In the genomic region with DNA sequence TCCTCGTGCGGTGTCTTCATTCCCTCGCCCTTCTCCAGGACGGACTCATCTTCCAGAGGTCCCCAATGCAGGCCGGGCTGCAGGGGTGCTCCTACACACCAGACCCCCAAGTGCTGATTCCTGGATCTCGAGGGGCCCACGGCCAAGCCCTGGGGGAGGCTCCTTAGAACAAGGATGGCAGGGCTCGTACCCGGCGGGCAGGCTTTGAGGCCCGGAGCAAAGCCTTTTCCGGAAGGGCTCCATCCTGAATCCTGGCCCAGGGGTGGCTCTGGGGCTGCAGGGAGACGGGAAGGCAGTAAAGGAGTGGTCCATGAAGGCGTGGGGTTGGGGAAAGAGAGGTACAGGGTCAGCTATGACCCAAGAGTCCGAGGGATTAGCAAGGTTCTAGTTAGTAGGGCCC, we compare ENCODE assay signal across 8 mouse cellular contexts. TPM values are rescaled to one million over a fixed set of nuclear protein-coding genes. Genes with fewer than 3 reads are reported as not detected.
DNase-seq lines count a peak whose midpoint lies in the region; ATAC-seq and TF ChIP-seq lines count a peak whose summit lies in the region.

No protein-coding gene starts in this region.

- intact Hi-C loops in heart, postnatal 25 days (cut with DNase I) = no loop called here

- H3K27ac ChIP-seq in heart, embryonic 12.5 days (ENCODE audit: poor library complexity, severe bottlenecking) = peak overlapping the region; percentile 59
- peak overlapping the region; percentile 29 for H3K27ac ChIP-seq in ES-E14 (ENCODE audit: insufficient read depth, low read depth, low read length, poor library complexity, severe bottlenecking)
- peak overlapping the region; percentile 54; the same call in 1 of the 2 replicates for H3K27ac ChIP-seq in forebrain, embryonic 12.5 days
- peak overlapping the region; percentile 78 for H3K27ac ChIP-seq in liver, embryonic 11.5 days (ENCODE audit: low read depth, low read length)

- H3K4me1 ChIP-seq in heart, embryonic 12.5 days (replicated peaks) = peaks cover 42% of the 10 kb centered on the region
- no peaks in the 10 kb centered on the region; a peak in 1 of 4 replicates for H3K4me1 ChIP-seq in ES-E14 (ENCODE audit: control insufficient read depth in 2 of 2, insufficient read depth in 2 of 2, low read length in 2 of 2, poor library complexity in 1 of 2)
- peaks cover 33% of the 10 kb centered on the region for H3K4me1 ChIP-seq in forebrain, embryonic 12.5 days
- peaks cover 14% of the 10 kb centered on the region for H3K4me1 ChIP-seq in liver, embryonic 11.5 days (replicated peaks; ENCODE audit: control insufficient read depth, insufficient read depth, low read length)

- WGBS in heart, embryonic 12.5 days = 1% methylated on average over 15 of the region's 15 CpGs
- WGBS in forebrain, embryonic 12.5 days = 4% methylated on average over 15 of the region's 15 CpGs
- WGBS in liver, embryonic 11.5 days = 4% methylated on average over 15 of the region's 15 CpGs

- ATAC-seq in heart, embryonic 12.5 days (ENCODE audit: insufficient number of reproducible peaks, low FRiP score) = no peak
- no peak for ATAC-seq in forebrain, embryonic 12.5 days (ENCODE audit: low FRiP score)
- 0 out of 2 replicates have a peak, but pooled peaks have one; percentile 2 for ATAC-seq in liver, embryonic 11.5 days (replicated peaks; ENCODE audit: low FRiP score)

- H3K4me2 ChIP-seq in heart, embryonic 12.5 days = peak overlapping the region; percentile 94
- peak overlapping the region; percentile 96 for H3K4me2 ChIP-seq in forebrain, embryonic 12.5 days
- peak overlapping the region; percentile 97 for H3K4me2 ChIP-seq in liver, embryonic 11.5 days

- peaks cover 48% of the 10 kb centered on the region for H3K36me3 ChIP-seq in heart, embryonic 12.5 days
- peaks cover 32% of the 10 kb centered on the region for H3K36me3 ChIP-seq in ES-E14 (ENCODE audit: control insufficient read depth, insufficient read depth, low read length, poor library complexity, severe bottlenecking)
- peaks cover 44% of the 10 kb centered on the region for H3K36me3 ChIP-seq in forebrain, embryonic 12.5 days (replicated peaks)
- H3K36me3 ChIP-seq in liver, embryonic 11.5 days (ENCODE audit: control insufficient read depth, insufficient read depth, low read length) = peaks cover 40% of the 10 kb centered on the region

- H3K9ac ChIP-seq in heart, embryonic 12.5 days = peak overlapping the region; percentile 95
- H3K9ac ChIP-seq in ES-E14 (ENCODE audit: insufficient read depth, low read depth, low read length, poor library complexity, severe bottlenecking) = peak overlapping the region; percentile 96
- peak overlapping the region; percentile 95 for H3K9ac ChIP-seq in forebrain, embryonic 12.5 days
- peak overlapping the region; percentile 88 for H3K9ac ChIP-seq in liver, embryonic 11.5 days (ENCODE audit: low read depth, low read length)

- no peaks in the 10 kb centered on the region for H3K9me3 ChIP-seq in heart, embryonic 12.5 days (replicated peaks)
- H3K9me3 ChIP-seq in ES-E14 (ENCODE audit: control insufficient read depth, insufficient read depth, low read depth, low read length) = no peaks in the 10 kb centered on the region
- no peaks in the 10 kb centered on the region for H3K9me3 ChIP-seq in forebrain, embryonic 12.5 days
- no peaks in the 10 kb centered on the region for H3K9me3 ChIP-seq in liver, embryonic 11.5 days (ENCODE audit: control insufficient read depth, low read length)

- DNase-seq in heart, postnatal 25 days (ENCODE audit: low spot score) = no peak
- no peak for DNase-seq in ES-E14 (ENCODE audit: low read depth, low spot score)
- peak; percentile 46 for DNase-seq in liver, embryonic 11.5 days (ENCODE audit: low spot score)
- DNase-seq in frontal cortex, postnatal 10 days (ENCODE audit: low spot score in 2 of 2) = no peak
- DNase-seq in adrenal gland, adult 2 months = no peak
- DNase-seq in left cerebral cortex, adult 18-20 months (ENCODE audit: low spot score in 2 of 2) = no peak

- no peaks in the 10 kb centered on the region for H3K27me3 ChIP-seq in heart, embryonic 12.5 days (replicated peaks)
- no peaks in the 10 kb centered on the region for H3K27me3 ChIP-seq in forebrain, embryonic 12.5 days
- H3K27me3 ChIP-seq in liver, embryonic 11.5 days (replicated peaks; ENCODE audit: control insufficient read depth, insufficient read depth, low read length) = no peaks in the 10 kb centered on the region

- H3K4me3 ChIP-seq in heart, embryonic 12.5 days = peak overlapping the region; percentile 86
- peak overlapping the region; percentile 84 to 89 for H3K4me3 ChIP-seq in ES-E14 (ENCODE audit: insufficient read depth in 1 of 2, low read depth in 1 of 2, low read length in 2 of 2, poor library complexity in 1 of 2, severe bottlenecking in 1 of 2)
- peak overlapping the region; percentile 82 for H3K4me3 ChIP-seq in forebrain, embryonic 12.5 days (replicated peaks)
- peak overlapping the region; percentile 86 for H3K4me3 ChIP-seq in liver, embryonic 11.5 days (ENCODE audit: low read depth, low read length)

- in situ Hi-C loops in ES-E14 (cut with MboI; ENCODE audit: low sequenced_read_pairs in 2 of 2, unreplicated experiment in 2 of 2) = no loop called here

TF ChIP-seq in ES-E14, 5 proteins besides CTCF, POLR2A, EP300 and RAD21:
- TF ChIP-seq MAFK (IDR thresholded peaks at IDR 0.05; ENCODE audit: insufficient read depth, low read depth, low read length) (no peak), ZC3H11A (IDR thresholded peaks at IDR 0.05; ENCODE audit: borderline replicate concordance, low read depth, low read length) (no peak), CHD2 (IDR thresholded peaks at IDR 0.05; ENCODE audit: low read depth, low read length) (no peak), HCFC1 (IDR thresholded peaks at IDR 0.05; ENCODE audit: borderline replicate concordance, insufficient read depth, low read length) (no peak), ZNF384 (IDR thresholded peaks at IDR 0.05; ENCODE audit: low read depth, low read length) (no peak)

RNA-seq across cellular contexts. Expression of a gene that starts 0.4 kb away (rescaled TPM):
- 6.1 and 6.9 TPM in 2 replicates for polyA plus RNA-seq in heart, embryonic 12.5 days (2016; fragmentation: Nextera tagmentation; extraction: Ambion mirVana)
- total RNA-seq in heart, postnatal 25 days (2021) = 1 to 10 TPM; 5.2 to 5.7 TPM
- 21.2 and 28.8 TPM in 2 replicates for total RNA-seq in ES-E14 (2012; rRNA removed)
- polyA plus RNA-seq in forebrain, embryonic 12.5 days (2016; fragmentation: Nextera tagmentation; extraction: Ambion mirVana) = 8.9 and 12.6 TPM in 2 replicates
- polyA plus RNA-seq in liver, embryonic 11.5 days (2014; fragmentation: Nextera tagmentation; extraction: Ambion mirVana) = 5.1 and 5.4 TPM in 2 replicates
- 1 to 10 TPM; 8.0 to 9.6 TPM for total RNA-seq in adrenal gland, adult 2 months (2021)
- polyA plus RNA-seq in adrenal gland, adult 2 months (2012; rRNA removed) = 18.9 and 20.5 TPM in 2 replicates
- 10 to 100 TPM; 10.2 to 11.4 TPM for total RNA-seq in left cerebral cortex, adult 18-20 months (2021)

RNA-seq across cellular contexts. Expression of a gene that starts 0.5 kb away (rescaled TPM):
- polyA plus RNA-seq in heart, embryonic 12.5 days (2016; fragmentation: Nextera tagmentation; extraction: Ambion mirVana) = 168 and 169 TPM in 2 replicates
- total RNA-seq in heart, postnatal 25 days (2021) = 10 to 100 TPM; 24.7 to 27.7 TPM
- total RNA-seq in ES-E14 (2012; rRNA removed) = 28.9 and 49.3 TPM in 2 replicates
- polyA plus RNA-seq in forebrain, embryonic 12.5 days (2016; fragmentation: Nextera tagmentation; extraction: Ambion mirVana) = 71.0 and 76.1 TPM in 2 replicates
- polyA plus RNA-seq in liver, embryonic 11.5 days (2014; fragmentation: Nextera tagmentation; extraction: Ambion mirVana) = 99.2 and 100 TPM in 2 replicates
- total RNA-seq in adrenal gland, adult 2 months (2021) = 10 to 100 TPM; 64.4 to 65.4 TPM
- 52.9 and 65.8 TPM in 2 replicates for polyA plus RNA-seq in adrenal gland, adult 2 months (2012; rRNA removed)
- total RNA-seq in left cerebral cortex, adult 18-20 months (2021) = 10 to 100 TPM; 67.0 to 67.9 TPM

RNA-seq across cellular contexts. Expression of a gene that starts 12.9 kb away (rescaled TPM):
- 0.60 and 2.2 TPM in 2 replicates for polyA plus RNA-seq in heart, embryonic 12.5 days (2016; fragmentation: Nextera tagmentation; extraction: Ambion mirVana)
- not detected for total RNA-seq in heart, postnatal 25 days (2021)
- total RNA-seq in ES-E14 (2012; rRNA removed) = 1.4 and 2.0 TPM in 2 replicates
- polyA plus RNA-seq in forebrain, embryonic 12.5 days (2016; fragmentation: Nextera tagmentation; extraction: Ambion mirVana) = 0.09 TPM in 1 of 2 replicates, not detected in the other
- polyA plus RNA-seq in liver, embryonic 11.5 days (2014; fragmentation: Nextera tagmentation; extraction: Ambion mirVana) = 124 and 136 TPM in 2 replicates
- total RNA-seq in adrenal gland, adult 2 months (2021) = 1 to 10 TPM in 1 of 2 experiments, under 1 TPM in 1; 0.38 to 2.9 TPM
- 1.2 TPM in 1 of 2 replicates, not detected in the other for polyA plus RNA-seq in adrenal gland, adult 2 months (2012; rRNA removed)
- under 1 TPM in 1 of 2 experiments, not detected in 1; 0.14 TPM for total RNA-seq in left cerebral cortex, adult 18-20 months (2021)
